Mouse (Mus musculus) natural killer cell, adult 2 months (primary cell): Measurements from ENCODE around the gene Uba7.
"Not testable (repeated sequence)": the region's sequence is repeated elsewhere in the genome, so short reads cannot be mapped to it uniquely, and the experiment has no call there.

Source experiments
- DNase-seq, 2 experiments: peaks; one replicate each; pipeline ENCODE4 v3.0.0; 2022; ENCODE audit warnings: low spot score in 2 of 2

Uba7 gene

GRCm38 (mm10) chr9:107993013-107993412 is 17.7 kb downstream of the Uba7 start:
- no peak for DNase-seq

DNA sequence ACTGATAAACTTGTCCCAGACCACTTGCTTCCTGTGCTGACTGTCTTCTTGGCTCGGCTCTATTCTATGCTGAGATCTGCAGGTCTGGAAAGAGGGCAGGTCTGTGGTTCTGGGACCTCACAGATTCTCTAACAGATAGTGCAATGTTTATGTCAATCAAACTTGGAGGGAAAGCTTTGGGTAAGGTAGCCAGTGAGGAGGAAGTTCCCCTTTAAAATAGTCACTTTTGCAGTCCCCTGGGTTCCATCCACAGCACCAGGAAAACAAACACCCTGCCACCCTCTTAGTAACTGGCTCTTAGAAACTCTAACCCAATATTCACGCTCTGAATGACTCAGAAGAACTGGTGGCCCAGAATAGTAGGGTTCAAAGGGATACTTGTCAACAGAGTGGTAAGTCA is 19.2 kb downstream of the Uba7 start:
- no peak for DNase-seq

DNA sequence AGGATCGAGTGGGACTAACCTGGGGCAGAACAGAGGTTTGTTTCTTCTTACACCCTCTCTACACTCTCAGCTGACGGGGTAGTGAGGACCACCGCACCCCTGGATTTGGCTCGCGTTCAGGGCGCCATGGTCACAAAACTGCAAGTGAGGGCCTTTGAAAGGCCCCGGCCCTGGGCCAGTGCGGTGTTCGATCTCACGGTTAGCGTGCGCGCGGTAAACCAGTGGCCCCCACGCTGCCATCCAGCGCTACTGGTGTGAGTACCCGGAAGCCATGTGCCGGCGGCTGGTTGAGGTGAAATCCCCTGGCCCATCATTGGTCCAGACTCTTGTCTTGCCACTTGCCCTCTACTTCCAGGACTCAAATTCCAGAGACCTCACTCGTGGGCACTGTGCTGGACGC is 20.2 kb downstream of the Uba7 start:
- DNase-seq: no peak

- no peak for DNase-seq
These were observed 20.7 kb downstream of the Uba7 start, which contains the start of gene Gm20662 for GRCm38 (mm10) chr9:107996049-107996448. Gene Gm20662 (plus strand): TSS chr9:107996349.

GRCm38 (mm10) chr9:108001922-108002770 is 26.8 kb downstream of the Uba7 start, which contains the start of gene Ip6k1:
Gene Ip6k1 (plus strand): TSS chr9:108002501.
- peak; percentile 100 for DNase-seq

GRCm38 (mm10) chr9:108002778-108003530 is 27.6 kb downstream of the Uba7 start:
- DNase-seq: no peak

DNA sequence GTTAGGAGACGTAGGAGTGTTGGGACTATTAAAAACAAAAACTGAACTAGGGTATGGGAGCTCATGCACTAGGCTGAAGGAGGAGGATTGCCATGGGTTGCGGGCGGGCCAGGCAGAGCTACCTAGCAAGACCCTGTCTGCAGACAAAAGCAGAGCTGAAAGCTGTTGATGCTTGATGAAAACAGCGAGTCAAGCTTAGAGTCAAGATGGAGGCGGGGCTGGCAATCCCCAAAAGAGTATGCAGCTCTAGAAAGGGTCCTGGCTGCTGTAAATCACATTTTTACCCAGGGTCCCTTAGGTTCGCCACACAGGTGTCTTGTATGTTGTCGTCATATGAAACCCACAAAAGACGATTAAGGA is 28.2 kb downstream of the Uba7 start:
- DNase-seq: peak; percentile 30 to 46

- no peak for DNase-seq
These were observed 32.7 kb downstream of the Uba7 start for GRCm38 (mm10) chr9:108008041-108008440.

GRCm38 (mm10) chr9:108010385-108010784 is 35.1 kb downstream of the Uba7 start:
- DNase-seq: peak; percentile 24 to 49

- DNase-seq: not testable (repeated sequence)
These were observed 38.3 kb downstream of the Uba7 start for GRCm38 (mm10) chr9:108013577-108013976.

DNA sequence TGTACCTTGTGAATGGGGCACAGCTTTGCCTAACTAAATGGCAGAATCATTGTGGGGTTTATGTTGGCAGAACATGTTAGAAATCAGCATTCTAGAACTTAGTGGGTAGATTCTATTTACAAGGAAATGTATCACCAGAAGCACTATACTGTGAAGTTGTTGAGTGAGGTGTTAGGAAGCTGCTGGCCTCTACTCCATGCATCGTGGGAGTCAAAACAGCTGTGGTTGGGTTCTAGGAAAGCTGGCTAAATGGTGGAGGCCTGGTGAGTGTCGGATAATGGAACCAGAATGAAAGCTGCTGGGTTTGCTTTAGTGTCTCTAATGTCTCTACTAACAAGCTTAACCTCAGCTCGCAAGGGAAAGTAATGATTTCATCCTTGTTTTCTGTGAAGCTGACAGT is 41.8 kb downstream of the Uba7 start:
- no peak for DNase-seq

GRCm38 (mm10) chr9:108020741-108021140 is 45.4 kb downstream of the Uba7 start:
- no peak for DNase-seq

DNA sequence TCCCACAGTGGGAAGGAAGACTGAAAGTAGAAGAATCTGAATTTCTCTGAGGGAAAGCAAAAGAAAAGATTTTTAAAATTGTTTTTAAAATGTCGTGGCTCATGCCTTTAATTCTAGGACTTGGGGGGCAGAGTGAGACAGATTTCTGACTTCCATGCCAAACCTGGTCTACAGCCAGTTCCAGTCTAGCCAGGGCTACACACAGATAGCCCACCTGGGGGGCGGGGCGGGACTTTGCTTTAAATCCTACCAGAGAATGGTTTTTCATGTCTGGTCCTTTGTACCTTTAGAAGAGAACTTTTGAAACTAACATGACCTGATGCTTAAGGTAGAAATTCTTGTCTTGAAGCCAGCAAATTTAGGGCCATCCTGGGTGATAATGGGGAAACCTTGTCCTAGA is 47.9 kb downstream of the Uba7 start:
- DNase-seq: no peak

- DNase-seq: no peak
These were observed 51.3 kb downstream of the Uba7 start for GRCm38 (mm10) chr9:108026584-108026983.

GRCm38 (mm10) chr9:108027867-108028266 is 52.6 kb downstream of the Uba7 start:
- DNase-seq: no peak

DNA sequence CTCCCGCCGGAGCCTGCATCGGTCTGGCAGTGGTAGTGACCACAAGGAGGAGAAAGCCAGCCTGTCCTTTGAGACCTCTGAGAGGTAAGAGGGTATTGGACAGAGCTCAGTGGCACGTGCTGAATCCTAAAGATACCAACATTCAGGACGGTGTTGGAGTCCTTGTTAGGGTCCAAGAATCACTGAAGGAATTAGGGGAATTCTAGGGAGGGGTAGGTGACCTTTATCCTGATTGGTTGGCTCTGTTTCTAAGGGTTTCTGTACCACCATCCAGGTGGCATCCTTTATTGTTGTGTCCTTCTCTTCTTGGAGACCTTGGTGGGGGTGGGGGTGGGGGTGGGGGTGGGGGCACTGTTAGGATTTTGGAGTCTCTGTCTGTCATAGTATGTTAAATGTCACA is 56.8 kb downstream of the Uba7 start:
- DNase-seq: no peak
